Mouse (Mus musculus): ENCODE measurements around the gene Igf1r.

DNA sequence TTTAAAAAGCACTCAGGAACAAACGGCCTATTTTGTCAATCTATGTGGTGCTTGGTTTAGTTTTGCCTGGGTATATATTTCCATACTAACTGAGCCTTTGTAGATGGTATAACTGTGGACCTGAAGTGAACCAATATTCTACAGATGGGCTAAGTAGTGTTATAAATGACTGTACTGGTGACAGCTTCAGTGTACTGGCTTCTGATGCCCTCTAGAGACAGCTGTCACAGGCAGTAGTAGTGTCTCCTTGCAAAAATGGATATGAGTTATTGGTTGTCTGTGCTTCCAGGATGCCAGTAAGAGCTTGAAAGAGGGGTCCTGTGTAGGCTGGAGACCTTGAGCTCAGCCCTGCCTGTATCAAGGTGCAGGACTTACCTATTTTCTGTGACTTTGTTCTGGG is 227.0 kb downstream of the Igf1r start:
- TF ChIP-seq CTCF (IDR thresholded peaks at IDR 0.05; ENCODE audit: low read depth, low read length) (no peak), POLR2AphosphoS5 (IDR thresholded peaks at IDR 0.05; ENCODE audit: insufficient replicate concordance, low read depth, low read length) (no peak)
